Mouse (Mus musculus): ENCODE results near the gene Dclk2. TPM values are rescaled to one million over a fixed set of nuclear protein-coding genes. Genes with fewer than 3 reads are reported as not detected.

Gene Dclk2
- polyA plus RNA-seq, 1 experiment from 2014 or later, result 23.1 TPM

DNA sequence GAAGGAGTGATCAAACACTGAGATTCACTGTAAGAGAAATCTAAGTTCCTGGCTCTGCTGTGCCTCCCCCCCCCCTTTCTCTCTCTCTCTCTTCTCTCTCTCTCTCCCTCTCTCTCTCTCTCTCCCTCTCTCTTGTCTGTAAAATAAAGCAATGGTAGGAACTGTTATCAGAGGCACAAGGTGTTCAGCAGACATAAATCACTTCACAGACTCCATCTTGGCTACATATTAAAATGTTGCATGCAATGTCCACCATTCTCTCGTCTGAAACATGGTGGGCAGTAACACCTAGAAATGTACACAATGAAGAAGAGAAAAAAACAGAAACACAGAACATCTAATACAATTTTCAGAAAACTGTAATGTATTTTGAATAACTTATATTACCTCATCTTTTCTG, 161.3 kb downstream of the Dclk2 start:
- peaks cover 6% of the 10 kb centered on the region; the same call in 1 of the 2 replicates for H3K4me1 ChIP-seq (ENCODE audit: control insufficient read depth, insufficient read depth, low read length)
- DNase-seq (ENCODE audit: low spot score, missing footprints) (no peak), ATAC-seq (ENCODE audit: low FRiP score) (no peak)
- peak overlapping the region; percentile 37 for H3K4me2 ChIP-seq
- H3K36me3 ChIP-seq (ENCODE audit: control insufficient read depth, insufficient read depth, low read length), result no peaks in the 10 kb centered on the region
- H3K4me3 ChIP-seq (ENCODE audit: low read depth, low read length), result no peak overlapping the region
- no peaks in the 10 kb centered on the region for H3K9me3 ChIP-seq (ENCODE audit: control insufficient read depth, low read length)
- H3K27ac ChIP-seq (ENCODE audit: low read depth, low read length), result no peak overlapping the region
- WGBS, result 45% methylated on average over 1 of the region's 1 CpGs
- H3K27me3 ChIP-seq (ENCODE audit: control insufficient read depth, insufficient read depth, low read length), result no peaks in the 10 kb centered on the region
- peak overlapping the region; percentile 28; the same call in 1 of the 2 replicates for H3K9ac ChIP-seq (ENCODE audit: low read length)

DNA sequence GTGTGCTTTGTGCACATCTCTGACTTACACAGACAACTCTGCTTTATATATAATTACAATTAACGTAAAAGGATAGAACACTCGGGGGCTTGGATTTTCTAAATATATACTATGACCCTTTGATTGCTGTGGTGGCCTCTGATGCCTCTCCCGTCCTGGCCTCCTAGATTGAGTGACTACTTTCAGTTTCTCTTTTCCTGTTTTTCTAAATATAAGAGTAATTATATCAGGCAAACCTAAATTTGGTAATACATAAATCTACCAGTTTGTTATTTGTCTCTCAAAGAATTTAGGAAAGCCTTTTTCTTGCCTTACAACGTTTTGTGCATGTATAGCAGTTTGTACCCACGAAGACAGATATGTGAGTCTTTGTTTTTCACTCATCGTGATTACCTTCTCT, 161.9 kb downstream of the Dclk2 start:
- H3K4me3 ChIP-seq (ENCODE audit: low read depth, low read length), result no peak overlapping the region
- peak overlapping the region; percentile 37 for H3K4me2 ChIP-seq
- H3K4me1 ChIP-seq (ENCODE audit: control insufficient read depth, insufficient read depth, low read length), result peaks cover 8% of the 10 kb centered on the region; the same call in 1 of the 2 replicates
- H3K9me3 ChIP-seq (ENCODE audit: control insufficient read depth, low read length), result no peaks in the 10 kb centered on the region
- ATAC-seq (ENCODE audit: low FRiP score), result no peak
- 70% methylated on average over 6 of the region's 6 CpGs for WGBS
- H3K27ac ChIP-seq (ENCODE audit: low read depth, low read length), result no peak overlapping the region
- no peaks in the 10 kb centered on the region for H3K27me3 ChIP-seq (ENCODE audit: control insufficient read depth, insufficient read depth, low read length)
- H3K9ac ChIP-seq (ENCODE audit: low read length), result peak overlapping the region; percentile 26; the same call in 1 of the 2 replicates
- H3K36me3 ChIP-seq (ENCODE audit: control insufficient read depth, insufficient read depth, low read length), result no peaks in the 10 kb centered on the region
- no peak for DNase-seq (ENCODE audit: low spot score, missing footprints)

DNA sequence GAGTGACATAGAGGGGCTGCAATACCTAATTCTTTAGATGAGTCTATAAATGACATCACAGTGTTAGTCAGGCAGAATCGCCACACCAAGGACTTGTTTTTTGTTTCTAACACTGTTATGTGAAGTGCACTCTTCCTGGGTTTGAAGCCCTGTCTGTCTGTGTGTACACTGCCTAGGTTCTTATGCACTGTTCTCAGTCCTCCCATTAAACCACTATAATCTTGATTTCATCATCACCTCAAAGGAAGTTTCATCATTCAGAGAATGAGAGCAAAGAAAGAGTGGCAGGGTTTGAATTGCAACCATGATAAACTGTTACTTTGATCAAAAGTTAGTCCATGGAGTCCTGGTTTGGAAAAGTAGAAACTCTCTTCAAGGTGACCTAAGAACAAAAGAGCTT, 164.1 kb downstream of the Dclk2 start:
- no peak overlapping the region for H3K27ac ChIP-seq (ENCODE audit: low read depth, low read length)
- H3K27me3 ChIP-seq (ENCODE audit: control insufficient read depth, insufficient read depth, low read length), result no peaks in the 10 kb centered on the region
- ATAC-seq (ENCODE audit: low FRiP score) (no peak), DNase-seq (ENCODE audit: low spot score, missing footprints) (no peak)
- H3K4me3 ChIP-seq (ENCODE audit: low read depth, low read length), result no peak overlapping the region
- H3K4me1 ChIP-seq (ENCODE audit: control insufficient read depth, insufficient read depth, low read length), result peaks cover 8% of the 10 kb centered on the region; the same call in 1 of the 2 replicates
- no peak overlapping the region for H3K4me2 ChIP-seq
- no peak overlapping the region for H3K9ac ChIP-seq (ENCODE audit: low read length)
- H3K9me3 ChIP-seq (ENCODE audit: control insufficient read depth, low read length), result no peaks in the 10 kb centered on the region
- no peaks in the 10 kb centered on the region for H3K36me3 ChIP-seq (ENCODE audit: control insufficient read depth, insufficient read depth, low read length)
- WGBS, result 85% methylated on average over 1 of the region's 1 CpGs

DNA sequence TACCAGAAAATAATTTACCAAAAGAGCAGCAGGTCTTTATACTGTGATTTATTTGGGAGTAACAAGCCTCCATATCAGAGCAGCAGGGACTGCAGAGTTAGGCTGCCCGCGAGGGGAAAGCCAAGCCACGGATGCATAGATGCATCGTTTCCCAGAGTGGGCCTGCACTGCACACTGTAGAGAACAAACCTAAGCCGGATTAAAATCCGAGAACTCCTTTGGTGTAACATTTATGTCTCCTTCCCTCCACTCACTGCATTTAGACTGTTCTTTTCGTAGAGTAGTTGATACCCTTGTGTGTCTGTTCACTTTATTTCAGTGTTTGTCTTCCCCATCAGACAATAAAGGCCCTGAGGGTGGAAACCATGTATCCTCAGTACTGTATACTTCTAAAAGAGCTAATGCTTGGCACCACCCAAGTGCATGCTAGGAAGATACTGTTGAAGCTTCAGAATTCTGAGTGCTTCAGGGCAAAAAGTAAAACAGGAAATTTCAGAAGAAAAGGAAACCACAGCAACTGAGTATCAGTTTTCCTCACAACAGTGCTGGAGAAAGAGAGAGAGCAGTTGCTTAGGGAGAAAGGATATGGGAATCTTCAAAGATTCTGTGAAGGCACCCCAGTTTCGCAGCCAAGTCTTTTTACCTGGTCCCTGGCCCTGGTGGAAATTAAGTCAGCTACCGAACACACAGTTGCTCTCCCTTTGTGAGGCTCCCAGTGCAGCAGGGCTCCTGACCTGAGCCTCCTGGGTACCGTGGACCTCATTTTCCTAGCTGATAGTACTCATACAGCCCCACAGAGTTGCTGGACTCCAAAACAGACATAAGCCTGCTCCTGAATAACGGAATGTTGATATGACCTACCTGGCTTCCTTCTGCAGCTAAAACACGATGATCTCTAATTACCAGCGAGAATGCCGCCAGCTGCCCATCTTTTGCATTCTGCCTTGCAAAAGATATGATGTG, 165.8 kb downstream of the Dclk2 start:
- Histone ChIP-seq H3K4me2 (no peak overlapping the region), H3K9me3 (ENCODE audit: control insufficient read depth, low read length) (no peaks in the 10 kb centered on the region), H3K27me3 (ENCODE audit: control insufficient read depth, insufficient read depth, low read length) (no peaks in the 10 kb centered on the region), H3K27ac (ENCODE audit: low read depth, low read length) (no peak overlapping the region), H3K9ac (ENCODE audit: low read length) (peak overlapping the region; percentile 17; the same call in 1 of the 2 replicates), H3K4me1 (ENCODE audit: control insufficient read depth, insufficient read depth, low read length) (peaks cover 11% of the 10 kb centered on the region), H3K36me3 (ENCODE audit: control insufficient read depth, insufficient read depth, low read length) (no peaks in the 10 kb centered on the region), H3K4me3 (ENCODE audit: low read depth, low read length) (no peak overlapping the region)
- ATAC-seq (ENCODE audit: low FRiP score) (no peak), DNase-seq (ENCODE audit: low spot score, missing footprints) (peak; percentile 90)
- 64% methylated on average over 14 of the region's 14 CpGs for WGBS

DNA sequence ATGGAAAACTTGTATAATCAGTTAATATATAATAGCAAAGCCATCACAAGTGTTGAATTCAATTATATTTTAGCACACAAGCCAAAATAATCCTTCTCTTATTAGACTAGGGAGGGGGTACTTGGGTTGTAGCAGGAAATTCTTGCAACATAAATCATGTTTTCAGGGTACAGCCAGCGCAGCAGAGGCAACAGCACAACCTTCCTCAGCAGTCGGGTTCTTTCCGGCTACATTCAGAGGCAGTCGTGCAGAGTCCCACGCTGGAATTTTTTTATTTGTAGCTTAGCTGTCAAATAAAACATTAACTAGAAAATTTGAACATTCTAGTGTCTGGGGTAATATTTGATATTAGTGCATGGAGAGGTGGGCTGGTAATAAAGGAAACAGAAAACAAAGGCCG, 166.5 kb downstream of the Dclk2 start:
- no peaks in the 10 kb centered on the region for H3K9me3 ChIP-seq (ENCODE audit: control insufficient read depth, low read length)
- WGBS, result 78% methylated on average over 6 of the region's 6 CpGs
- no peak for DNase-seq (ENCODE audit: low spot score, missing footprints)
- H3K36me3 ChIP-seq (ENCODE audit: control insufficient read depth, insufficient read depth, low read length), result no peaks in the 10 kb centered on the region
- H3K27me3 ChIP-seq (ENCODE audit: control insufficient read depth, insufficient read depth, low read length), result no peaks in the 10 kb centered on the region
- peaks cover 11% of the 10 kb centered on the region for H3K4me1 ChIP-seq (ENCODE audit: control insufficient read depth, insufficient read depth, low read length)
- H3K27ac ChIP-seq (ENCODE audit: low read depth, low read length), result no peak overlapping the region
- no peak overlapping the region for H3K9ac ChIP-seq (ENCODE audit: low read length)
- H3K4me3 ChIP-seq (ENCODE audit: low read depth, low read length), result no peak overlapping the region
- ATAC-seq (ENCODE audit: low FRiP score), result no peak
- no peak overlapping the region for H3K4me2 ChIP-seq

DNA sequence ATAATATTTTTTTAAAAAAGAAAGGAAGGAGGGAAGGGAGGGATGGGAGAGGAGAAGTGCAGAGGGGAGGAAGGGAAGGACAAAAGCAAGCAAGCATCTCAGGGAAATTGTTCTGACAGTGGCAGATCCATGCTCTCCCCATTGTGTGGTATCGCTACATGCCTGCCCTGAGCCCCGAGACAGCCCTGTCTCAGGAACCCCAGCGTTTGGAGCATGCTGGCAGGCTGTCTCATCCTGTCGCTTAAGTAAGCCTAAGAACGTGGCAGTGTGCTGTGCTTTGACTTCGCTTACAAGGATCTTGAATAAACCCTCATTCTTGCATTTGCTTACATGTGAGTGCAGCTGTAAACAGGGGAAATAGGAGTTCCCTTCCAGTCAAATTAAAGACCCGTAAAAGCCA, 170.0 kb downstream of the Dclk2 start:
- Histone ChIP-seq H3K4me2 (no peak overlapping the region), H3K4me1 (ENCODE audit: control insufficient read depth, insufficient read depth, low read length) (peaks cover 11% of the 10 kb centered on the region), H3K4me3 (ENCODE audit: low read depth, low read length) (no peak overlapping the region), H3K9me3 (ENCODE audit: control insufficient read depth, low read length) (no peaks in the 10 kb centered on the region), H3K27me3 (ENCODE audit: control insufficient read depth, insufficient read depth, low read length) (no peaks in the 10 kb centered on the region), H3K27ac (ENCODE audit: low read depth, low read length) (0 out of 2 replicates have a peak overlapping the region, but pooled peaks have one; percentile 14), H3K36me3 (ENCODE audit: control insufficient read depth, insufficient read depth, low read length) (no peaks in the 10 kb centered on the region), H3K9ac (ENCODE audit: low read length) (no peak overlapping the region)
- DNase-seq (ENCODE audit: low spot score, missing footprints) (no peak), ATAC-seq (ENCODE audit: low FRiP score) (no peak)
- 21% methylated on average over 7 of the region's 7 CpGs for WGBS

DNA sequence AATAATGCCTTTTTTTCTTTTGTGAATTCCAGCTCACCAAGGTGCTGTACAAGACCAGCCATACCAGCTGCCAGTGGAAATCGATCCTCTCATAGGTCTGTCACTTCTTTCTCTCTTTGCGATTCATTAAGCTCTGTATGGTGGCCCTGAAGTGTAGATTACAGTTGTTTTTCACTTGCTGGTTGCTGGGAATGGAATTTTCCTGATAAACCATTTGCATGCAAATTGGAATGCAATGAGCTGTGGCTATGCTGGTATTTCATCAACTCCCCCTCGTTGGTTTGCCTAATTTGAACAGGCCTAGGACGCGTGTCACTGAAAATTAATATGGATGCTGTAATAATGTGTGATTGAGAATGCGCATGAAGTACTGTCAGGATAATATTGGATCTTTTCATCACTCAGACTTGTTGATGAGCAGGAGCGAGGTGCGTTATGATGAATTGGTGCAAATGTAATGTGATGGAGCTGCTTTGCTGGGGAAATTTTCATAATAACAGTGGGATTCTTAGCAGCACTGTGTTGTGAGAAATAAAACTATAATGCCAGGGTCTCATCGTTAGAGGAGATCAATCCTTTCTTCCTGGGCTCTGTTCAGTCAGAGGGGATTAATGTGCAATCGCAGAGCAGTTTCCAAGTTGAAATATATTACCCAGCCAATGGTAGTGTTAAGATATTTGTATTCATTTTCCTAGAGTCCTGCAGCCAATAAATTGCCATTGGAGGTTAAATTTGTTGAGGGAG, 174.7 kb downstream of the Dclk2 start:
- WGBS, result 70% methylated on average over 10 of the region's 10 CpGs
- ATAC-seq (ENCODE audit: low FRiP score) (no peak), DNase-seq (ENCODE audit: low spot score, missing footprints) (no peak)
- no peak overlapping the region for H3K9ac ChIP-seq (ENCODE audit: low read length)
- no peaks in the 10 kb centered on the region for H3K27me3 ChIP-seq (ENCODE audit: control insufficient read depth, insufficient read depth, low read length)
- 0 out of 2 replicates have a peak overlapping the region, but pooled peaks have one; percentile 32 for H3K27ac ChIP-seq (ENCODE audit: low read depth, low read length)
- H3K4me2 ChIP-seq, result no peak overlapping the region
- no peaks in the 10 kb centered on the region; the same call in 1 of the 2 replicates for H3K36me3 ChIP-seq (ENCODE audit: control insufficient read depth, insufficient read depth, low read length)
- H3K4me3 ChIP-seq (ENCODE audit: low read depth, low read length), result no peak overlapping the region
- peaks cover 5% of the 10 kb centered on the region for H3K4me1 ChIP-seq (ENCODE audit: control insufficient read depth, insufficient read depth, low read length)
- H3K9me3 ChIP-seq (ENCODE audit: control insufficient read depth, low read length), result no peaks in the 10 kb centered on the region

DNA sequence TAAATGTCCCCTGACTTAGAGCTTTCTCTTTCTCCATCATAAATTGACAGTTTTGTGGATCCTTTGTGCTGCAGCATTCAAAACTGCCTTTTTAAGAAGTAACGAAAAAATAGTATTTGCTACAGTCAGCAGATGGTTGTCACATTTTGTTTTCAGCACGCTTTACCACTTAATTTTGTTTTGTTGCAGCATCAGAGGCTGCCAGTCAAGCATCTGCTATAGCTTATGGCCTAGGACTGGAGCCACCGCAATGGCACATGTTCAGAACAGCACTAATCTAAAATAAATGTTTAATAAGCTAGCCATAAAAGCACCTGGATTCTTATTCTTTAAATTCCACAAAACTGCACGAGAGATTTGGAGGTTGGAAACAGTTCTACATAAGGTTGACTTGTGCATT, 175.3 kb downstream of the Dclk2 start:
- no peak for ATAC-seq (ENCODE audit: low FRiP score)
- H3K9ac ChIP-seq (ENCODE audit: low read length), result no peak overlapping the region
- no peak overlapping the region for H3K27ac ChIP-seq (ENCODE audit: low read depth, low read length)
- no peak overlapping the region for H3K4me2 ChIP-seq
- no peak for DNase-seq (ENCODE audit: low spot score, missing footprints)
- no peak overlapping the region for H3K4me3 ChIP-seq (ENCODE audit: low read depth, low read length)
- no peaks in the 10 kb centered on the region for H3K27me3 ChIP-seq (ENCODE audit: control insufficient read depth, insufficient read depth, low read length)
- no peaks in the 10 kb centered on the region for H3K4me1 ChIP-seq (ENCODE audit: control insufficient read depth, insufficient read depth, low read length)
- H3K9me3 ChIP-seq (ENCODE audit: control insufficient read depth, low read length), result no peaks in the 10 kb centered on the region
- WGBS, result 73% methylated on average over 4 of the region's 4 CpGs
- no peaks in the 10 kb centered on the region; the same call in 1 of the 2 replicates for H3K36me3 ChIP-seq (ENCODE audit: control insufficient read depth, insufficient read depth, low read length)

DNA sequence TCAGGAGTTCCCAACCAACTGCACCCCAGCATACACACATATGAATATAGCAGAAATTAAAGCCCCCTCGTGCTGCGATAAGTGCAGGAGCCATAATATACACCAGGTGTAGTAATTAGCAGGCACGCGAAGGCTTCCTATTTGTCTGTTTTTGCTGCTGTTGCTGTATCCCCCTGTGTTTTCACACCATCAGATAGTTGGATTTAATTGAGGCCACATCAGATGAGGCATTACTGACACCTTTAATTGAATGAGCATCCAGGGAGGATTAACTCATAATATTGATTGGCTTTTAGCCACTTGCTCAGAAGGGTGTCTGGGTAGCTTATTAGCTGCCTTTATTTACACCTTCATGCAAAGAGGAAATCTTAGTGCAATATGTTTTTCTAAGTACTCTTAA, 180.9 kb downstream of the Dclk2 start:
- Histone ChIP-seq H3K27ac (ENCODE audit: low read depth, low read length) (no peak overlapping the region), H3K4me3 (ENCODE audit: low read depth, low read length) (no peak overlapping the region), H3K9ac (ENCODE audit: low read length) (no peak overlapping the region), H3K9me3 (ENCODE audit: control insufficient read depth, low read length) (no peaks in the 10 kb centered on the region), H3K36me3 (ENCODE audit: control insufficient read depth, insufficient read depth, low read length) (peaks cover 2% of the 10 kb centered on the region; the same call in 1 of the 2 replicates), H3K4me2 (no peak overlapping the region), H3K27me3 (ENCODE audit: control insufficient read depth, insufficient read depth, low read length) (no peaks in the 10 kb centered on the region), H3K4me1 (ENCODE audit: control insufficient read depth, insufficient read depth, low read length) (no peaks in the 10 kb centered on the region)
- DNase-seq (ENCODE audit: low spot score, missing footprints) (no peak), ATAC-seq (ENCODE audit: low FRiP score) (no peak)
- whole genome bisulfite sequencing, result 83% methylated on average over 4 of the region's 4 CpGs

Data from midbrain, embryonic 11.5 days (tissue).